ENCODE assay signal across 7 mouse cellular contexts in the genomic region with DNA sequence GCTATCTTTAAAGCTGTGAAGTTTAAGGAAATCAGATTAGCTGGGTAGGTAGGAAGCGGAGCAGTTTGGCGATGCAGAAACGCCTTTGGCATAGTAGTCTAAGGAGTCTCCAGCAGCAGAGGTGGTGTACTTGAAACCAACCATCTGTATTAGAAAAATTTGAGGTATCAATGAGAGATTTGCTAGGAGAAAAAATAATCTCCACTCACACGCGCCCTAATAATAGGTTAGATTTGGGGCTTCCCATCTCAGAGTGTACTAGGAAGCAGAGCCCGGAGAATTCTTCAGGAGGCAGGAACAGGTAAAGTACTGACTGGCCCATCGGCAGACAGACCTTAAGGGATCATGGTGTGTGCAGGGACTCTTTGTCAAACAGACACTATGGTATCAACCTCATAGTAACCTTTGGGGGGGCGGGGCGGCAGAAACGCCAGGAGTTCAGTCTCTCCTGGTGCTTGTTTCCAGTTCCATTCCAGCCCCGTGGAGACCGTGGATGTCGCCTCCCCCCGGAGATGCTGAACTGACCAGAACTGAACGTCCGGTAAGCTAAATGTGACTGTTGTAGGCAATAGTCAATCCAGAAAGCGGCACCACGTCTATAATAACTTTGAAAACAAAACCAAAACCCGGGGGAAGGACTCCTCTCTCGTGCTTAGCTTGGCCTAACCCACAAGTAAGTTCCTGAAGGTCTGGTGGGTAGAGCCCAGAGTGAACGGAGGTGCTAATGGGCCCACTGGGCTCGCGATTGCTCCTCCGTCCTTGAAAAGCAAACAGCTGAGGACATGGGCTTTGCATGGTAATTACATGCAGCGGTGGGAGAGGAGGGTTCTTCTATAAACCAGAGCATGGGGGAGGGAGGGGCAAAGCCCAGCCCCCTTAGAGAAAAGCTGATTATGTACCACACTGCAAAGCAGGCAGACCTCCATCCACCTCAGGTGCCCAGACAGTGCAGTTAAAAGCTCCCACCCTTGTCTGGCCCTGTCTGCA. TPM values are rescaled to one million over a fixed set of nuclear protein-coding genes. Genes with fewer than 3 reads are reported as not detected.
DNase-seq lines count a peak whose midpoint lies in the region; ATAC-seq and TF ChIP-seq lines count a peak whose summit lies in the region.

No protein-coding gene starts in this region.

- H3K4me3 ChIP-seq in E14TG2a.4 (replicated peaks; ENCODE audit: low read length) = peak overlapping the region; percentile 77
- peak overlapping the region; percentile 46 for H3K4me3 ChIP-seq in forebrain, embryonic 16.5 days (replicated peaks; ENCODE audit: low read length)
- H3K4me3 ChIP-seq in liver, embryonic 14.5 days (ENCODE audit: insufficient read depth in 1 of 2, low read depth in 2 of 2, low read length in 2 of 2) = peak overlapping the region; percentile 18 to 58; a peak in 2 of 4 replicates
- peak overlapping the region; percentile 57 for H3K4me3 ChIP-seq in stomach, embryonic 15.5 days (replicated peaks)

- no peak for TF ChIP-seq CTCF in E14TG2a.4 (conservative IDR thresholded peaks at IDR 0.05; ENCODE audit: low read length)
- TF ChIP-seq CTCF in liver, embryonic 14.5 days (IDR thresholded peaks at IDR 0.05; ENCODE audit: low read depth) = no peak

- DNase-seq in CD4-positive helper T cell, adult 2 months (ENCODE audit: low read depth, low spot score) = peak; percentile 29
- DNase-seq in liver, embryonic 14.5 days (ENCODE audit: low read depth in 3 of 3, low spot score in 3 of 3) = no peak
- DNase-seq in layer of hippocampus, postnatal 10 days (ENCODE audit: low spot score in 2 of 2) = no peak
- no peak for DNase-seq in gastrocnemius, postnatal 36 days

- intact Hi-C loops in gastrocnemius, postnatal 36 days (cut with DNase I) = no loop called here

- no peak for ATAC-seq in forebrain, embryonic 16.5 days
- ATAC-seq in liver, embryonic 14.5 days (ENCODE audit: insufficient read depth) = no peak
- no peak for ATAC-seq in stomach, embryonic 15.5 days (ENCODE audit: insufficient read depth, low FRiP score, low read depth)

- H3K4me1 ChIP-seq in E14TG2a.4 (replicated peaks; ENCODE audit: low read depth, low read length) = peaks cover 19% of the 10 kb centered on the region
- H3K4me1 ChIP-seq in forebrain, embryonic 16.5 days (replicated peaks; ENCODE audit: control insufficient read depth, insufficient read depth, low read length) = peaks cover 25% of the 10 kb centered on the region
- H3K4me1 ChIP-seq in liver, embryonic 14.5 days (replicated peaks; ENCODE audit: control insufficient read depth in 2 of 2, insufficient read depth in 2 of 2, low read length in 1 of 2) = peaks cover 2 to 17% of the 10 kb centered on the region in 2 experiments; a peak in 2 of 4 replicates
- H3K4me1 ChIP-seq in stomach, embryonic 15.5 days = peaks cover 3% of the 10 kb centered on the region; the same call in 1 of the 2 replicates

- H3K36me3 ChIP-seq in E14TG2a.4 (ENCODE audit: insufficient read depth, low read length) = no peaks in the 10 kb centered on the region
- no peaks in the 10 kb centered on the region for H3K36me3 ChIP-seq in forebrain, embryonic 16.5 days (ENCODE audit: control insufficient read depth, insufficient read depth)
- no peaks in the 10 kb centered on the region for H3K36me3 ChIP-seq in liver, embryonic 14.5 days (replicated peaks; ENCODE audit: control insufficient read depth, insufficient read depth, low read depth)
- H3K36me3 ChIP-seq in stomach, embryonic 15.5 days = no peaks in the 10 kb centered on the region

- H3K27me3 ChIP-seq in E14TG2a.4 (ENCODE audit: insufficient read depth, low read length) = peaks cover 65% of the 10 kb centered on the region
- peaks cover 18% of the 10 kb centered on the region for H3K27me3 ChIP-seq in forebrain, embryonic 16.5 days (replicated peaks; ENCODE audit: control insufficient read depth, insufficient read depth, low read length)
- peaks cover 12% of the 10 kb centered on the region for H3K27me3 ChIP-seq in liver, embryonic 14.5 days (ENCODE audit: control insufficient read depth, insufficient read depth, low read length)
- H3K27me3 ChIP-seq in stomach, embryonic 15.5 days (replicated peaks) = no peaks in the 10 kb centered on the region

- H3K9me3 ChIP-seq in E14TG2a.4 (ENCODE audit: low read length) = no peaks in the 10 kb centered on the region
- H3K9me3 ChIP-seq in forebrain, embryonic 16.5 days (ENCODE audit: control insufficient read depth, low read length) = no peaks in the 10 kb centered on the region
- no peaks in the 10 kb centered on the region for H3K9me3 ChIP-seq in liver, embryonic 14.5 days (ENCODE audit: control insufficient read depth, low read length)
- no peaks in the 10 kb centered on the region for H3K9me3 ChIP-seq in stomach, embryonic 15.5 days

- H3K9ac ChIP-seq in forebrain, embryonic 16.5 days (replicated peaks; ENCODE audit: low read depth, low read length) = no peak overlapping the region
- no peak overlapping the region for H3K9ac ChIP-seq in liver, embryonic 14.5 days (replicated peaks)
- 0 out of 2 replicates have a peak overlapping the region, but pooled peaks have one; percentile 44 for H3K9ac ChIP-seq in stomach, embryonic 15.5 days

- WGBS in forebrain, embryonic 16.5 days = 8% methylated on average over 25 of the region's 25 CpGs
- 21% methylated on average over 25 of the region's 25 CpGs for WGBS in liver, embryonic 14.5 days (ENCODE audit: insufficient replicate concordance)
- WGBS in stomach, embryonic 15.5 days = 19% methylated on average over 25 of the region's 25 CpGs

- no peak for TF ChIP-seq EP300 in liver, embryonic 14.5 days (IDR thresholded peaks at IDR 0.05; ENCODE audit: low read depth)

- peak overlapping the region; percentile 79 for H3K4me2 ChIP-seq in forebrain, embryonic 16.5 days (ENCODE audit: low read length)
- peak overlapping the region; percentile 85 for H3K4me2 ChIP-seq in liver, embryonic 14.5 days (ENCODE audit: low read depth)
- peak overlapping the region; percentile 95 for H3K4me2 ChIP-seq in stomach, embryonic 15.5 days

- no peak overlapping the region for H3K27ac ChIP-seq in forebrain, embryonic 16.5 days (ENCODE audit: low read length)
- H3K27ac ChIP-seq in liver, embryonic 14.5 days = no peak overlapping the region
- H3K27ac ChIP-seq in stomach, embryonic 15.5 days = no peak overlapping the region

RNA-seq across cellular contexts. Expression of gene Ripply3, which starts 1.0 kb away (rescaled TPM):
- 0.99 and 1.1 TPM in 2 replicates for polyA plus RNA-seq in forebrain, embryonic 16.5 days (2015; fragmentation: Nextera tagmentation; extraction: Ambion mirVana)
- 0.84 and 0.94 TPM in 2 replicates for polyA plus RNA-seq in liver, embryonic 14.5 days (2012; rRNA removed)
- polyA plus RNA-seq in liver, embryonic 14.5 days (2014; fragmentation: Nextera tagmentation; extraction: Ambion mirVana) = 1.5 and 1.6 TPM in 2 replicates
- 7.6 and 7.9 TPM in 2 replicates for polyA plus RNA-seq in stomach, embryonic 15.5 days (2015; fragmentation: Nextera tagmentation; extraction: Ambion mirVana)
- under 1 TPM; 0.32 to 0.42 TPM for total RNA-seq in layer of hippocampus, postnatal 10 days (2021)
- total RNA-seq in gastrocnemius, postnatal 36 days (2021) = under 1 TPM; 0.61 to 0.81 TPM

RNA-seq across cellular contexts. Expression of gene Hlcs, which starts 15.8 kb away (rescaled TPM):
- 6.6 and 8.0 TPM in 2 replicates for polyA plus RNA-seq in forebrain, embryonic 16.5 days (2015; fragmentation: Nextera tagmentation; extraction: Ambion mirVana)
- 1.3 and 1.7 TPM in 2 replicates for polyA plus RNA-seq in liver, embryonic 14.5 days (2012; rRNA removed)
- 1.3 TPM in 2 replicates for polyA plus RNA-seq in liver, embryonic 14.5 days (2014; fragmentation: Nextera tagmentation; extraction: Ambion mirVana)
- polyA plus RNA-seq in stomach, embryonic 15.5 days (2015; fragmentation: Nextera tagmentation; extraction: Ambion mirVana) = 9.1 and 11.2 TPM in 2 replicates
- 10 to 100 TPM; 12.1 to 14.1 TPM for total RNA-seq in layer of hippocampus, postnatal 10 days (2021)
- 1 to 10 TPM; 6.5 to 6.8 TPM for total RNA-seq in gastrocnemius, postnatal 36 days (2021)

RNA-seq across cellular contexts. Expression of gene Ttc3, which starts 41.2 kb away (rescaled TPM):
- polyA plus RNA-seq in forebrain, embryonic 16.5 days (2015; fragmentation: Nextera tagmentation; extraction: Ambion mirVana) = 831 and 875 TPM in 2 replicates
- polyA plus RNA-seq in liver, embryonic 14.5 days (2012; rRNA removed) = 6.3 and 9.2 TPM in 2 replicates
- 20.3 and 22.1 TPM in 2 replicates for polyA plus RNA-seq in liver, embryonic 14.5 days (2014; fragmentation: Nextera tagmentation; extraction: Ambion mirVana)
- 177 and 183 TPM in 2 replicates for polyA plus RNA-seq in stomach, embryonic 15.5 days (2015; fragmentation: Nextera tagmentation; extraction: Ambion mirVana)
- total RNA-seq in layer of hippocampus, postnatal 10 days (2021) = 100 to 1,000 TPM; 751 to 808 TPM
- total RNA-seq in gastrocnemius, postnatal 36 days (2021) = 10 to 100 TPM; 46.6 to 55.2 TPM

RNA-seq across cellular contexts. Expression of gene Pigp, which starts 42.5 kb away (rescaled TPM):
- polyA plus RNA-seq in forebrain, embryonic 16.5 days (2015; fragmentation: Nextera tagmentation; extraction: Ambion mirVana) = 117 and 120 TPM in 2 replicates
- 18.9 and 21.5 TPM in 2 replicates for polyA plus RNA-seq in liver, embryonic 14.5 days (2012; rRNA removed)
- polyA plus RNA-seq in liver, embryonic 14.5 days (2014; fragmentation: Nextera tagmentation; extraction: Ambion mirVana) = 49.9 and 55.1 TPM in 2 replicates
- 121 and 126 TPM in 2 replicates for polyA plus RNA-seq in stomach, embryonic 15.5 days (2015; fragmentation: Nextera tagmentation; extraction: Ambion mirVana)
- 10 to 100 TPM; 42.8 to 55.0 TPM for total RNA-seq in layer of hippocampus, postnatal 10 days (2021)
- total RNA-seq in gastrocnemius, postnatal 36 days (2021) = 100 to 1,000 TPM; 104 to 134 TPM
